Mouse (Mus musculus): Measurements from ENCODE around the gene Il17c. TPM values are rescaled to one million over a fixed set of nuclear protein-coding genes. Genes with fewer than 3 reads are reported as not detected.

Gene Il17c
- polyA plus RNA-seq, 1 experiment from 2014 or later, result not detected

DNA sequence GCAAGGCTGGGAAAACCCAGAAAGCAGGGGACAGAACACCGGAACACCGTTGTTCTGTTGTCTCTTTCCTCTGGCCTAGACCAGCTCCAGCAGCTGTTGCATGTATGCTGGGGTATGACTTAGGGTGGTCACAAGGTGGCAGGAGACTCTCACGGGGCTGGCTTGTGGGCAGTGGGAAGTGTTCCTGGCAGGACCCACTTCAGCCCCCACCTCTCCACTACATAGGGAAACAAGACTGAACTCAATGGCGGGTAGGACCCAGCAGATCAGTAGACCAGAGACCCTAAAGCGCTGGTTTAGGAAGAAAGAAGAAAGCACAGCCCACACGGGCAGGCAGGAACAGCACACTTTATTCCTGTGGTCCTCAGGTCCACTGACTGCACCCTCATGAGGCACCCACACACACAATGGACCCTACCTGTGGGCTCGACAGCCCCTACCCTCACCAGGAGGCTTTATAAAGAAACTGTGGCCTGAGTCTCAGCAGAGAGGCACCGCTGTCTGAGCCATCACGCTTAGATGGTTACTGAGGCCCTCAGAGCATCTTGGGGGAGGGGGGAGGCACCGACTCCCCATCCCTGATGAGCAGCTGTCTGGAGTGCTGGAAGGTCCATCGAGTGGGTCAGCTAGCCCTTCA, 11.6 kb downstream of the Il17c start:
- Histone ChIP-seq H3K4me1 (replicated peaks) (peaks cover 17% of the 10 kb centered on the region), H3K9me3 (no peaks in the 10 kb centered on the region; the same call in 1 of the 2 replicates), H3K36me3 (peaks cover 52% of the 10 kb centered on the region), H3K4me2 (no peak overlapping the region; the same call in 1 of the 2 replicates), H3K27me3 (peaks cover 19% of the 10 kb centered on the region), H3K9ac (no peak overlapping the region), H3K4me3 (no peak overlapping the region), H3K27ac (no peak overlapping the region)
- 69% methylated on average over 11 of the region's 11 CpGs for WGBS
- peak; percentile 40; the same call in 1 of the 2 replicates for ATAC-seq (ENCODE audit: low FRiP score)

- Histone ChIP-seq H3K4me2 (no peak overlapping the region), H3K9me3 (no peaks in the 10 kb centered on the region; the same call in 1 of the 2 replicates), H3K4me3 (no peak overlapping the region), H3K9ac (no peak overlapping the region), H3K27ac (no peak overlapping the region), H3K4me1 (replicated peaks) (peaks cover 17% of the 10 kb centered on the region), H3K27me3 (peaks cover 19% of the 10 kb centered on the region), H3K36me3 (peaks cover 68% of the 10 kb centered on the region)
- WGBS, result 90% methylated on average over 6 of the region's 6 CpGs
- no peak for ATAC-seq (ENCODE audit: low FRiP score)
These were observed 13.6 kb downstream of the Il17c start for GRCm38 (mm10) chr8:122435375-122435774.

GRCm38 (mm10) chr8:122436146-122436545, 14.3 kb downstream of the Il17c start:
- peaks cover 19% of the 10 kb centered on the region for H3K27me3 ChIP-seq
- H3K4me1 ChIP-seq (replicated peaks), result peaks cover 17% of the 10 kb centered on the region
- H3K9ac ChIP-seq, result no peak overlapping the region
- peaks cover 68% of the 10 kb centered on the region for H3K36me3 ChIP-seq
- no peak for ATAC-seq (ENCODE audit: low FRiP score)
- H3K4me2 ChIP-seq, result no peak overlapping the region
- no peak overlapping the region for H3K4me3 ChIP-seq
- 94% methylated on average over 9 of the region's 9 CpGs for WGBS
- H3K27ac ChIP-seq, result no peak overlapping the region
- H3K9me3 ChIP-seq, result no peaks in the 10 kb centered on the region; the same call in 1 of the 2 replicates

DNA sequence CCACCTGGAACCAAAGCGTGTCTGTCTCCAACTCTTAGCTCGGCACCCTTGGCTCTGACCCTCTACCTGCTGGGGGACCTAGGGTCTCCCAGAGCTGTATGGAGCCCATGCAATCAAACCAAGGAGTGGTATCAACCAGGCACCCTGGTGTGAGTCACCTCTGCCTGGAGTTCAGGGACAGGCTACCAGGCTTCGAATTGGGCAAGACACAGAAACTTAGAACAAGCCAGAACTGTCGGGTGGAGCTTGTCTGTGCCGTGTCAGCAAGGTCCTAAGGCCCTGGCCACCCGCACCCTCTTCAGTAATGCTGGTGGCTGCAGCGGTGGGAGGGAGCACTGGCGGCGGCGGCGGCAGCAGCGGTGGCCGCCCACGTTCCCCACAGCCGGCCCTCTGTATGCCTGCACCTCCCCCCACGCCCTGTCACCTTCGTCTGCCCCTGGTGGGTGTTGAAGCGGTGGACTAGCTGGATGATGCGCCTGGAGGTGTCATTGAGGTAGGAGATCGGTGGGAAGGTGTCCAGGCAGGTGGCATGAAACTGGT, 14.8 kb downstream of the Il17c start:
- Histone ChIP-seq H3K9ac (no peak overlapping the region), H3K36me3 (peaks cover 68% of the 10 kb centered on the region), H3K4me3 (no peak overlapping the region), H3K4me1 (replicated peaks) (peaks cover 19% of the 10 kb centered on the region), H3K27ac (no peak overlapping the region), H3K9me3 (no peaks in the 10 kb centered on the region; the same call in 1 of the 2 replicates), H3K27me3 (peaks cover 15% of the 10 kb centered on the region), H3K4me2 (no peak overlapping the region)
- 86% methylated on average over 20 of the region's 20 CpGs for WGBS
- no peak for ATAC-seq (ENCODE audit: low FRiP score)

- peaks cover 68% of the 10 kb centered on the region for H3K36me3 ChIP-seq
- no peak overlapping the region for H3K9ac ChIP-seq
- no peak overlapping the region for H3K27ac ChIP-seq
- peaks cover 6% of the 10 kb centered on the region for H3K27me3 ChIP-seq
- H3K4me3 ChIP-seq, result no peak overlapping the region
- WGBS, result 92% methylated on average over 13 of the region's 13 CpGs
- no peak overlapping the region for H3K4me2 ChIP-seq
- ATAC-seq (ENCODE audit: low FRiP score), result no peak
- H3K9me3 ChIP-seq, result no peaks in the 10 kb centered on the region; the same call in 1 of the 2 replicates
- peaks cover 19% of the 10 kb centered on the region for H3K4me1 ChIP-seq (replicated peaks)
These were observed 16.0 kb downstream of the Il17c start for GRCm38 (mm10) chr8:122437708-122438331.

DNA sequence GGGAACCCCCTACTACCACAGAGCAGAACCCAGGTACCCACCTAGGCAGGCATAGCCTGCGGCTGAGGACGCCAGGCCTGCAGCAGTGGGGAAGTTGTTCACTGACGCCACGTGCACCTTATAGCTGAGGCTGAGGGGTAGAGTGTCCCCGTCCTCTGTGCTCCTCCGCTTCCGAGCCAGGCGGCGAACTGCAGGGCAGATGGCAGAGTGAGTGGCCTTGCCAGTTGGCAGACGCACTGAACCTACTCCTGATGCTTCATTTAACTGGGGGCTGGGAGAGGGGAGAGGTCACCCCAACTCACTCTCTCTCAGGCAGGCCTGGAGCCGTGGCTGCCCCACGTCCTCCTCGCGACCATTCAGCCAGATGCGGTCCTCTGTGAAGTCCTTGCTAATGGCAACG, 17.5 kb downstream of the Il17c start:
- Histone ChIP-seq H3K9me3 (no peaks in the 10 kb centered on the region; the same call in 1 of the 2 replicates), H3K4me3 (no peak overlapping the region), H3K27ac (no peak overlapping the region), H3K36me3 (peaks cover 56% of the 10 kb centered on the region), H3K27me3 (no peaks in the 10 kb centered on the region), H3K9ac (no peak overlapping the region), H3K4me1 (replicated peaks) (peaks cover 18% of the 10 kb centered on the region), H3K4me2 (no peak overlapping the region)
- WGBS, result 96% methylated on average over 16 of the region's 16 CpGs
- no peak for ATAC-seq (ENCODE audit: low FRiP score)

DNA sequence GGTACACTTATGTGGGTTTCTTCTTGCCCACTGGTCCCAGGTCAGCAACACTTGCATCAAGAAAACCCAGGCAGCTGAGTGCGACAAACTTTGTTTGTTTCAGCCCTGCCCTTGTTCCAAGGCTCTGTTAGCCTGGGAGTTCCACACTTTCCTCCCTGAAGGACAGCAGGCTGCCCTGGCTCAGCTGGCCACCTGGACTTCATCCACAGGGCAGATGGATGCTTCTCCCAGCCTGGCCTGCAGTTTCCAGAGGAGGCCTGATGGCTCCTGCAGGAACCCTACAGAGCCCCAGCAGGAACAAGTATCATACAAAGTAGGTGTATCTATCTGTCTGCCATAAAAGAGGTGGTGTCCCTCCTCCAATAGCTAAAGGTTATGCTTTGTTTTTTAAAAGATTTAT, 19.5 kb downstream of the Il17c start:
- Histone ChIP-seq H3K4me1 (replicated peaks) (peaks cover 38% of the 10 kb centered on the region), H3K36me3 (peaks cover 37% of the 10 kb centered on the region), H3K27ac (no peak overlapping the region), H3K4me2 (no peak overlapping the region), H3K9me3 (no peaks in the 10 kb centered on the region), H3K4me3 (no peak overlapping the region), H3K27me3 (no peaks in the 10 kb centered on the region), H3K9ac (no peak overlapping the region)
- 95% methylated on average over 1 of the region's 1 CpGs for WGBS
- ATAC-seq (ENCODE audit: low FRiP score), result no peak

- Histone ChIP-seq H3K27ac (peak overlapping the region; percentile 98), H3K36me3 (peaks cover 26% of the 10 kb centered on the region), H3K9me3 (no peaks in the 10 kb centered on the region), H3K4me2 (peak overlapping the region; percentile 95), H3K4me3 (peak overlapping the region; percentile 71), H3K9ac (peak overlapping the region; percentile 87), H3K27me3 (no peaks in the 10 kb centered on the region), H3K4me1 (replicated peaks) (peaks cover 41% of the 10 kb centered on the region)
- ATAC-seq (ENCODE audit: low FRiP score), result no peak
- 24% methylated on average over 7 of the region's 7 CpGs for WGBS
These were observed 20.5 kb downstream of the Il17c start for GRCm38 (mm10) chr8:122442356-122442755.

DNA sequence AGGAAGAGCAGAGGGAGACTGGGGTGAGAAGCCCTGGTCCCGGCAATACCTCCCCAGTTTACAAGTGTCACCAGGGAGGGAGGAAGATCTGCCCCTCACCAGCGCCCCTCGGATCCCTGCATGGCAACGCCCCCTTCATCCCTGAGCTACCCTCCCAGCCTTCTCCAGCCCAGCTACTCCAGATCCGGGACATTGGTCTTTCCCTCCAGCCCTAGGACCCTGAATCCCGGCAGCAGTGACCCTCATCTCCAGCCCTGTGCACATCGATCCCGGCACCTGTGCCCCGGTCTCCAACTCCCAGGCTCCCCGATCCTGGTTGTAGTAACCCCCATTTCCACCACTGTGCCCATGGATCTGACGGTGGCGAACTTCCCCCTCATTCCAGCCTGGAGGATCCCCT, 21.0 kb downstream of the Il17c start:
- Histone ChIP-seq H3K4me1 (replicated peaks) (peaks cover 41% of the 10 kb centered on the region), H3K9me3 (no peaks in the 10 kb centered on the region), H3K9ac (peak overlapping the region; percentile 87), H3K36me3 (peaks cover 22% of the 10 kb centered on the region), H3K27ac (peak overlapping the region; percentile 98), H3K4me3 (peak overlapping the region; percentile 71), H3K4me2 (peak overlapping the region; percentile 95), H3K27me3 (no peaks in the 10 kb centered on the region)
- WGBS, result under 1% methylated on average over 12 of the region's 12 CpGs
- ATAC-seq (ENCODE audit: low FRiP score), result no peak; the same call in 1 of the 2 replicates

DNA sequence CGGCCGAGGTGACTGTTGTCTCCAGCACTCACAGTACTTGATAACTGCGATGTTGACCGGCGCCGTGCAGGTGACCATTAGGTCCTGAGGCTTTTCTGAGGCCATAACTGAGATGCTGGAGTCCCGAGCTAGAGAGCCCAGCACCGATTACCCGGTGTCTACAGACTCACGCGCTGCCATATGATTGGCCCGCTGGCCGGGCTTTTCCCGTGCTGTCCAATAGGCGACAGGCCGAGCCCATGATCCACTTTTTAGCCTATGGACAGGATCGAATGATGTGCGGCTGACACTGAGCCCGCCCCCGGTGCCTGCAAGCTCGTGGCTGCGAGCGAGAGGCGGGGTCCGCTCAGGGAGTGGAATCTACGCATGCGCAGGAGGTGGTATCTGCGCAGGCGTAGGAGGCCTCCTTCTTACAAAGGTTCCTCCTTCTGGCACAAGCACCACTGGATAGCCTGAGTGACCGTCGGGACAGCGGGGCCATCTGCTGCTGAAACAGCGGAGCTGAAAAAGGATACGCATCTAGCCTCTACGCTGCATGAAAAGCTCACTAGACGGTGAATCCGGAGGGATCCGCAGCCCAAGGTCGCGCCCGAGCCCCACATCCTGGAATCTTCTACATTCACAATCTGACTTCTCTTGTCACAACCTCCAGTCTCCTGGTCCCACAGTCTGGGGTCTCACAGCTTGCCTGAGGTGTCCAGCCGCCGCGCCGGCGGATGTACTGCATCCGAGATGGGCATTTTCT, 21.6 kb downstream of the Il17c start, which contains the start of gene Mvd:
Mvd (minus strand) TSS at position 161 of the 745 bp plus-strand sequence.
- H3K9me3 ChIP-seq, result no peaks in the 10 kb centered on the region
- ATAC-seq (ENCODE audit: low FRiP score), result peak; percentile 98
- 0% methylated on average over 47 of the region's 47 CpGs for WGBS
- H3K36me3 ChIP-seq, result peaks cover 15% of the 10 kb centered on the region
- peak within 1 kb of the TSS; percentile 95 for H3K4me2 ChIP-seq
- peak within 1 kb of the TSS; percentile 89 for H3K9ac ChIP-seq
- H3K4me3 ChIP-seq, result peak within 1 kb of the TSS; percentile 71
- H3K4me1 ChIP-seq (replicated peaks), result peaks cover 41% of the 10 kb centered on the region
- no peaks in the 10 kb centered on the region for H3K27me3 ChIP-seq
- H3K27ac ChIP-seq, result peak within 1 kb of the TSS; percentile 98

DNA sequence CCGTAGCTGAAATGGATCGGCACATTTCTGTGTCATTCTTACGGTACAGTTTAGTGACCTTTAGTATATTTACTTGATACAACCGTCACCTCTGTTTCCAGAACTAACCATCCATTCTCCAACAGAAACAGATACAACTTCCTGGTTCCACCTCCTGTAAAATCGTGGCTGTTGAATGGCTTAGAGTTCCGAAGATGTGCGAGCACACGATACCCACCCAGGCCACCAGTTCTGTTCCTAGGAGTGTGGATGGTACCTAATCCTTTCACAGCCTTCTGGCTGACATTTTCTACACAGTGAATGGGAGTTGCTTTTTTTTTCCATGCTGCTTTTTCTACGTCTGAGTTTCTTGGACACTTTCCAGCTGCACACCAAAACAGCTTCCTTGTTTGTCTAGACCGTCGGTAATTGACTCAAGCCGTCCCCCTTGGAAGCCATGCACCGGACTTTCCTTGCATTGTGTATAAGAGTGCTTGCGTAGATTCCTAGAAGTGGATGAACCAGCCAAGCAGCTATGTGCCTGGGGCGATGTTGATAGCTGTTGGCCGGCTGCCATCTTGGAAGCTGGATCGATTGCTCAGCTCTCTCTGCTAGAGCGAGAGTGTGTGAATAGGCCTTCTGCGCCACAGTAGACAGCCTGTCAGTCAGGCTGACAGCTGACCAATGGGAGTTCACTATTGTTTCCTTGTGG, 22.4 kb downstream of the Il17c start:
- Histone ChIP-seq H3K9ac (peak overlapping the region; percentile 89), H3K27me3 (no peaks in the 10 kb centered on the region), H3K4me3 (peak overlapping the region; percentile 71), H3K4me1 (replicated peaks) (peaks cover 41% of the 10 kb centered on the region), H3K36me3 (peaks cover 9% of the 10 kb centered on the region), H3K4me2 (peak overlapping the region; percentile 95), H3K27ac (peak overlapping the region; percentile 98), H3K9me3 (no peaks in the 10 kb centered on the region)
- 17% methylated on average over 19 of the region's 19 CpGs for WGBS
- ATAC-seq (ENCODE audit: low FRiP score), result peak; percentile 33

All from hindbrain, embryonic 13.5 days (tissue).